8 mouse cellular contexts compared by ENCODE assay signal in the genomic region with DNA sequence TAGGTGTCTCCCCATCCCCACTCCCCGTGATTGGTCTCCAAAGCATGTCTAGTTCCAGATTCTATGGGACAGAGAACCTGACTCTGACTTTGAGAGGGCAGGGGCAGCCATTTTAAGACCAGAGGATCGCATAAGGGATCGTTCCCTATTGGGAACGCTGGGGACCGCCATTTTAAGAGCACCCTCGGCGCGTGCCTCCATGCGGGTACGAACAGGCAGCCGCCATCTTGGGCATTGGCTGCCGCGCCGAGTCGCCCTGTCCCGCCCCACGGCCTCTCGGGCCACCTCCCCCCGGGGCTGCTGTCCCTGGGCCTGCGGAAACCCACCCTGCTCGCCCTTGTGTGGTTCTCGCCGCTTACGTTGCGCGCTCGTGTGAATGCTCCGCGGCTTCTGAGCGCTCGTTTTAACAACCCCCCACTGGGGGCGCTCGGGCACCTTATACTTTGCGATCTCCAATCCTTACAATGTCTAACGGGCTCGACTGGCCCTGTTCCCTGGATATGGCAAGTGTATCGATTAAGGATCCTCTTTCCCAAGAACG. TPM values are rescaled to one million over a fixed set of nuclear protein-coding genes. Genes with fewer than 3 reads are reported as not detected.
DNase-seq lines count a peak whose midpoint lies in the region; ATAC-seq lines count a peak whose summit lies in the region.

Bscl2 (plus strand) TSS at position 217 of the 541 bp plus-strand sequence.

- peak within 1 kb of the TSS; percentile 98 for H3K4me2 ChIP-seq in intestine, embryonic 14.5 days (ENCODE audit: low read length)

- H3K4me3 ChIP-seq in intestine, embryonic 14.5 days (ENCODE audit: low read depth, low read length) = peak within 1 kb of the TSS; percentile 61

- no peaks in the 10 kb centered on the region for H3K9me3 ChIP-seq in intestine, embryonic 14.5 days (ENCODE audit: control insufficient read depth, low read length)

- H3K36me3 ChIP-seq in intestine, embryonic 14.5 days (ENCODE audit: control insufficient read depth, insufficient read depth, low read length) = peaks cover 27% of the 10 kb centered on the region

- peak; percentile 90 for DNase-seq in adrenal gland, adult 2 months
- peak; percentile 89 for DNase-seq in embryo, embryonic 10.5 days (ENCODE audit: low spot score)
- peak; percentile 76 for DNase-seq in gastrocnemius, postnatal 25 days
- peak; percentile 95 for DNase-seq in intestine, embryonic 14.5 days (ENCODE audit: low spot score)
- peak; percentile 83 to 90 for DNase-seq in left cerebral cortex, postnatal 10 days (ENCODE audit: extremely low spot score in 1 of 2, low spot score in 2 of 2)
- DNase-seq in right cerebral cortex, postnatal 10 days (ENCODE audit: low spot score in 2 of 2) = peak; percentile 92 to 93
- DNase-seq in urinary bladder, postnatal 4 days (ENCODE audit: low spot score in 2 of 2) = peak; percentile 78 to 79

- H3K27me3 ChIP-seq in intestine, embryonic 14.5 days (replicated peaks; ENCODE audit: control insufficient read depth, insufficient read depth, low read length) = no peaks in the 10 kb centered on the region

- under 1% methylated on average over 38 of the region's 38 CpGs for WGBS in intestine, embryonic 14.5 days

- H3K9ac ChIP-seq in intestine, embryonic 14.5 days (ENCODE audit: low read length) = peak within 1 kb of the TSS; percentile 75

- peak within 1 kb of the TSS; percentile 96 for H3K27ac ChIP-seq in intestine, embryonic 14.5 days (ENCODE audit: low read depth)

- ATAC-seq in intestine, embryonic 14.5 days (replicated peaks; ENCODE audit: low FRiP score, low TSS enrichment, low read depth) = peak; percentile 74
- ATAC-seq in megakaryocyte progenitor cell, adult 5-6 weeks (replicated peaks; ENCODE audit: poor library complexity) = peak; percentile 83

- peaks cover 23% of the 10 kb centered on the region for H3K4me1 ChIP-seq in intestine, embryonic 14.5 days (replicated peaks; ENCODE audit: control insufficient read depth, insufficient read depth, low read length)

- intact Hi-C loops in left cerebral cortex, postnatal 10 days (cut with DNase I) = no loop called here

RNA-seq across cellular contexts. Expression of gene Bscl2, which starts in this region (rescaled TPM):
- 100 to 1,000 TPM; 178 to 191 TPM for total RNA-seq in adrenal gland, adult 2 months (2021)
- polyA plus RNA-seq in adrenal gland, adult 2 months (2012; rRNA removed) = 373 and 386 TPM in 2 replicates
- total RNA-seq in gastrocnemius, postnatal 25 days (2021) = 10 to 100 TPM; 15.7 to 20.8 TPM
- 39.6 and 40.9 TPM in 2 replicates for polyA plus RNA-seq in intestine, embryonic 14.5 days (2014; fragmentation: Nextera tagmentation; extraction: Ambion mirVana)
- 10 to 100 TPM; 96.1 to 97.0 TPM for total RNA-seq in left cerebral cortex, postnatal 10 days (2021)
- 58.3 and 63.4 TPM in 2 replicates for total RNA-seq in megakaryocyte progenitor cell, adult 5-6 weeks (2015)
- 28.8 and 31.6 TPM in 2 replicates for total RNA-seq in megakaryocyte progenitor cell, adult 5-6 weeks (2017)

Comparison
In these comparisons a context has a peak if more than half of its experiments do, and no peak if none do; other contexts are left out.
1. Peak in every context shown above with its lines: DNase-seq, ATAC-seq, H3K4me3 ChIP-seq and H3K27ac ChIP-seq.